Mouse (Mus musculus): ENCODE results near the gene Scrn3. TPM values are rescaled to one million over a fixed set of nuclear protein-coding genes. Genes with fewer than 3 reads are reported as not detected.

Scrn3 gene
- polyA plus RNA-seq (2015; fragmentation: Nextera tagmentation; extraction: Ambion mirVana), result 18.1 and 21.1 TPM in 2 replicates

DNA sequence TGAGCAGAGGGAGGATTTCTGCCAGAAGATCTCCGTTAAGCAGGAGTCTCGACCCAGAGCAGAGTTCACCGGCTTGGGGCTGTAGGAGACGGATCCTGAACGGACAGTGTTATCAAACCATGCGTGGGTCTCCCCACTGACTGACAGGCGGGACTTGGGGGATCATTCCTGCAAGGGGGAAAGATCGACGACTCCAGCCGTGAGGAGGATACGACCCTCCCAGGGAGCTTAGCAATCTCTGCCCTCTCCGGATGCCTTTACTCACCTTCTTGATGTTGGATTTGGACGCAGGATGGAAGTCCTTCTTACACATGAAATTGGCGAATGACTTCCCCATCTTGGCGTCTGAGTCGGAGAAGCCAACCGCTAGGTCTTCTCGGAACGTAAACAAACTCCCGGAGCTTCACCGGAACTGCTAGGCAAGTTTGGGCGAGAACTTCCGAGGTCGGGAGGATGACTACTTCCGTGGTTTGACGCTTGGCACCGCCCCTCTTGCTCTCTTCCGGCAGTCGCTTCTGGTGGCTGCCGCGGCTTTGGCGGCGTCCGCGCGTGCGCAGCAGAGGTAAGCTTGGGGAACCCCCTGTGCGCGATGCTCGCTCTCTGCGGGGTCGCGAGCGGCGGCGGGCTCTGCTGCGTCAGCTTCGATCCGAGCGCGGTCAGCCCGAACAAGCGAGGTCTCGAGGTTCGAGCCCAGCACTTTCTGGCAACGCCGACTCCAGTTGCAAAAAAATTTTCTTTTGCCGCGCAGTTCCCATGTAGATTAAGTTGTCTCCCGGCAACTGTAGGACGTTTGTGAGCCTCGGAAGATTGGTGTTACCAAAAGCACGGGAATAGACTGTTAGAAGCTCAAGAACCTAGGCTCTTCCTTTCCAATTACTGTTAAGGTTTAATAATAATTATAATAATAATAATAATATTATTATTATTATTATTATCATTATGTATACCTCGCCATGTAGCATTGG is at the start of gene Scrn3, which contains the start of gene Cir1:
Gene Scrn3 (plus strand): TSS at position 450 of the 965 bp plus-strand sequence.
Gene Cir1 (minus strand): TSS at position 550 of the 965 bp plus-strand sequence.
- peak within 1 kb of the TSS; percentile 90 for H3K27ac ChIP-seq
- H3K9ac ChIP-seq, result peak within 1 kb of the TSS; percentile 82
- ATAC-seq (ENCODE audit: borderline replicate concordance, extremely low read depth, low FRiP score, low TSS enrichment), result peak; percentile 97
- H3K9me3 ChIP-seq, result no peaks in the 10 kb centered on the region
- WGBS, result under 1% methylated on average over 64 of the region's 64 CpGs
- peaks cover 17% of the 10 kb centered on the region for H3K4me1 ChIP-seq
- H3K36me3 ChIP-seq, result peaks cover 15% of the 10 kb centered on the region
- H3K4me3 ChIP-seq, result peak within 1 kb of the TSS; percentile 86
- no peaks in the 10 kb centered on the region for H3K27me3 ChIP-seq
- H3K4me2 ChIP-seq, result peak within 1 kb of the TSS; percentile 78

- Histone ChIP-seq H3K27me3 (peaks cover 65% of the 10 kb centered on the region), H3K9me3 (no peaks in the 10 kb centered on the region; the same call in 1 of the 2 replicates), H3K27ac (no peak overlapping the region), H3K4me1 (peaks cover 12% of the 10 kb centered on the region), H3K9ac (peak overlapping the region; percentile 37), H3K36me3 (no peaks in the 10 kb centered on the region), H3K4me3 (peak overlapping the region; percentile 49), H3K4me2 (peak overlapping the region; percentile 94)
- WGBS, result 7% methylated on average over 16 of the region's 16 CpGs
- no peak for ATAC-seq (ENCODE audit: borderline replicate concordance, extremely low read depth, low FRiP score, low TSS enrichment)
These were observed 49.1 kb upstream of the Scrn3 start for GRCm38 (mm10) chr2:73263172-73263765.

GRCm38 (mm10) chr2:73263794-73264610 is 48.4 kb upstream of the Scrn3 start:
- Histone ChIP-seq H3K9ac (peak overlapping the region; percentile 37), H3K36me3 (no peaks in the 10 kb centered on the region), H3K27me3 (peaks cover 72% of the 10 kb centered on the region), H3K4me1 (peaks cover 12% of the 10 kb centered on the region), H3K9me3 (no peaks in the 10 kb centered on the region; the same call in 1 of the 2 replicates), H3K27ac (no peak overlapping the region), H3K4me2 (peak overlapping the region; percentile 94), H3K4me3 (peak overlapping the region; percentile 49)
- no peak; the same call in 1 of the 2 replicates for ATAC-seq (ENCODE audit: borderline replicate concordance, extremely low read depth, low FRiP score, low TSS enrichment)
- under 1% methylated on average over 38 of the region's 38 CpGs for WGBS

GRCm38 (mm10) chr2:73264611-73265195 is 47.7 kb upstream of the Scrn3 start:
- no peak for ATAC-seq (ENCODE audit: borderline replicate concordance, extremely low read depth, low FRiP score, low TSS enrichment)
- 4% methylated on average over 11 of the region's 11 CpGs for WGBS
- peaks cover 12% of the 10 kb centered on the region for H3K4me1 ChIP-seq
- H3K27ac ChIP-seq, result no peak overlapping the region
- H3K4me3 ChIP-seq, result peak overlapping the region; percentile 49
- H3K9ac ChIP-seq, result no peak overlapping the region
- peak overlapping the region; percentile 94 for H3K4me2 ChIP-seq
- peaks cover 77% of the 10 kb centered on the region for H3K27me3 ChIP-seq
- no peaks in the 10 kb centered on the region; the same call in 1 of the 2 replicates for H3K9me3 ChIP-seq
- no peaks in the 10 kb centered on the region for H3K36me3 ChIP-seq

DNA sequence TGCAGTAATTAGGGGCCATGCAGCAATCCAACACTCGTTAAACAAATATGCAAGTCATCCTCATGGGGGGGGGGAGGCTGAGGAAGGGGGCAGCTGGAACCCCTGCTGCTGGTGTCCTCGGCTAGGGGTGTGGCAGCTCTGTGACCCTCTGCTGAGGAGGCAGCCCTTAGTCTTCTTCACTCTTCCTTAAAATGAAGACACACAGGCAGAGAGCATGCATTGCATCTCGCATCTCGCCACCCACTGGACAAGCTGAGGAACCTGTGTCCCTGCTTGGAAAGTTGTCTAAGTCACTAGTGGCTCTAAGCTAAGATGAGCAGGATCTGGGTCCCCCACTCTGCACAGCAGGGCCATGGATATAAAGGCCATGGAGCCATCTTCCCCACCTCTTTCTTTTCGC is 46.4 kb upstream of the Scrn3 start:
- no peak for ATAC-seq (ENCODE audit: borderline replicate concordance, extremely low read depth, low FRiP score, low TSS enrichment)
- H3K4me3 ChIP-seq, result no peak overlapping the region
- no peaks in the 10 kb centered on the region for H3K36me3 ChIP-seq
- H3K27ac ChIP-seq, result no peak overlapping the region
- H3K4me1 ChIP-seq, result peaks cover 18% of the 10 kb centered on the region
- H3K9me3 ChIP-seq, result no peaks in the 10 kb centered on the region; the same call in 1 of the 2 replicates
- 10% methylated on average over 5 of the region's 5 CpGs for WGBS
- no peak overlapping the region for H3K4me2 ChIP-seq
- H3K9ac ChIP-seq, result no peak overlapping the region
- peaks cover 90% of the 10 kb centered on the region for H3K27me3 ChIP-seq

- peaks cover 24% of the 10 kb centered on the region for H3K4me1 ChIP-seq
- no peaks in the 10 kb centered on the region; the same call in 1 of the 2 replicates for H3K9me3 ChIP-seq
- no peak for ATAC-seq (ENCODE audit: borderline replicate concordance, extremely low read depth, low FRiP score, low TSS enrichment)
- no peak overlapping the region for H3K9ac ChIP-seq
- H3K36me3 ChIP-seq, result no peaks in the 10 kb centered on the region
- 39% methylated on average over 1 of the region's 1 CpGs for WGBS
- H3K4me2 ChIP-seq, result no peak overlapping the region
- no peak overlapping the region for H3K27ac ChIP-seq
- peaks cover 96% of the 10 kb centered on the region for H3K27me3 ChIP-seq
- no peak overlapping the region for H3K4me3 ChIP-seq
These were observed 45.8 kb upstream of the Scrn3 start for GRCm38 (mm10) chr2:73266623-73267022.

GRCm38 (mm10) chr2:73267231-73267630 is 45.2 kb upstream of the Scrn3 start:
- 17% methylated on average over 3 of the region's 3 CpGs for WGBS
- no peak overlapping the region for H3K4me2 ChIP-seq
- no peak overlapping the region for H3K27ac ChIP-seq
- H3K4me3 ChIP-seq, result no peak overlapping the region
- no peak for ATAC-seq (ENCODE audit: borderline replicate concordance, extremely low read depth, low FRiP score, low TSS enrichment)
- no peaks in the 10 kb centered on the region for H3K9me3 ChIP-seq
- H3K27me3 ChIP-seq, result peaks cover 94% of the 10 kb centered on the region
- H3K4me1 ChIP-seq, result peaks cover 28% of the 10 kb centered on the region
- H3K9ac ChIP-seq, result no peak overlapping the region
- no peaks in the 10 kb centered on the region for H3K36me3 ChIP-seq

GRCm38 (mm10) chr2:73267818-73268217 is 44.6 kb upstream of the Scrn3 start:
- ATAC-seq (ENCODE audit: borderline replicate concordance, extremely low read depth, low FRiP score, low TSS enrichment), result no peak
- H3K4me2 ChIP-seq, result no peak overlapping the region
- no peak overlapping the region for H3K9ac ChIP-seq
- peaks cover 34% of the 10 kb centered on the region for H3K4me1 ChIP-seq
- no peaks in the 10 kb centered on the region for H3K36me3 ChIP-seq
- WGBS, result 4% methylated on average over 4 of the region's 4 CpGs
- no peak overlapping the region for H3K4me3 ChIP-seq
- no peaks in the 10 kb centered on the region for H3K9me3 ChIP-seq
- peaks cover 94% of the 10 kb centered on the region for H3K27me3 ChIP-seq
- H3K27ac ChIP-seq, result no peak overlapping the region

DNA sequence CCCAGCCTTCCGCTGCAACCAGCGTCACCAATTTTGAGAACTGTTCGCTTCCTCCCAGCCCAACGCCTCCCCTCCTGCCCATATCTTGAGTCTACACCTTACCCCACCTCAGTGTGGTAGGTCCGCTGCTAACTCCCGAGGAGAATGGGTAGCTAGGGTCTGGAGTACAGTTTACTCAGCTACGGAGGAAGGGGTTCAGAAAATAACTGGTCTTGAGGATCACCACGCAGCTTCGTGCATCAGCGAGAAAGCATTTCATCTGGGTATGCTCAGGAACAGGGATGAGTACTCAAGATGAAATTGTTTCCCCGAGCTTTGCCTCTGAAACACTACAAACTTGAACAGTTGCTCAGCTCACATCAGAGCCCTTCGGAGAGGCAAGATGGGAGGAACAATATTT is 44.1 kb upstream of the Scrn3 start:
- WGBS, result 2% methylated on average over 12 of the region's 12 CpGs
- Histone ChIP-seq H3K9me3 (no peaks in the 10 kb centered on the region), H3K27ac (no peak overlapping the region), H3K4me1 (peaks cover 37% of the 10 kb centered on the region), H3K27me3 (peaks cover 95% of the 10 kb centered on the region), H3K36me3 (no peaks in the 10 kb centered on the region), H3K4me3 (no peak overlapping the region), H3K9ac (no peak overlapping the region), H3K4me2 (no peak overlapping the region)
- no peak for ATAC-seq (ENCODE audit: borderline replicate concordance, extremely low read depth, low FRiP score, low TSS enrichment)

- Histone ChIP-seq H3K27me3 (peaks cover 95% of the 10 kb centered on the region), H3K27ac (no peak overlapping the region), H3K9ac (no peak overlapping the region), H3K4me2 (no peak overlapping the region), H3K9me3 (no peaks in the 10 kb centered on the region), H3K4me3 (no peak overlapping the region), H3K4me1 (peaks cover 37% of the 10 kb centered on the region), H3K36me3 (no peaks in the 10 kb centered on the region)
- WGBS, result 7% methylated on average over 8 of the region's 8 CpGs
- ATAC-seq (ENCODE audit: borderline replicate concordance, extremely low read depth, low FRiP score, low TSS enrichment), result no peak
These were observed 43.5 kb upstream of the Scrn3 start for GRCm38 (mm10) chr2:73268836-73269395.

DNA sequence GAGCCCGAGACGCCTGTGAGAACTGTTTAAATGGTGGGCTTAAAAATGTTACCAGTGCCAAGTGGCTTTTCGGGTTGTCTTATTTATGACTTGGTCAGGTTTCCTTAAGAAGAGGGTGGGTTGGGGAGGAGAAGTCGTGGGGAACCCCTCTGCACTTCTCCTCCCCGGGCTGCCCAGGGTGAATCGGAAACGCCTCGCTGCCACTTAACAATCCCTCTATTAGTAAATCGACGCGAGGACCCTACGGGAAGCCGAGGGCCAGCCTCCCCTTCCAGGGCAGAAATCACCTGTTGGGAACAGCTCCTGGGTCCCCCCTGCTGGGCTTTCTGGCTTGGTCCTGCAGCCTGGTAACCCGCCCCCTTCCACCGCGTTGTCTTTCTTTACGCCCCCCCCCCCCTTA is 42.7 kb upstream of the Scrn3 start:
- no peak overlapping the region for H3K27ac ChIP-seq
- H3K36me3 ChIP-seq, result no peaks in the 10 kb centered on the region
- peaks cover 41% of the 10 kb centered on the region for H3K4me1 ChIP-seq
- H3K9me3 ChIP-seq, result no peaks in the 10 kb centered on the region
- H3K9ac ChIP-seq, result no peak overlapping the region
- ATAC-seq (ENCODE audit: borderline replicate concordance, extremely low read depth, low FRiP score, low TSS enrichment), result no peak
- under 1% methylated on average over 17 of the region's 17 CpGs for WGBS
- no peak overlapping the region for H3K4me3 ChIP-seq
- H3K27me3 ChIP-seq, result peaks cover 95% of the 10 kb centered on the region
- no peak overlapping the region for H3K4me2 ChIP-seq
